Comparison of ENCODE assay signal across 16 mouse cellular contexts in the genomic region with DNA sequence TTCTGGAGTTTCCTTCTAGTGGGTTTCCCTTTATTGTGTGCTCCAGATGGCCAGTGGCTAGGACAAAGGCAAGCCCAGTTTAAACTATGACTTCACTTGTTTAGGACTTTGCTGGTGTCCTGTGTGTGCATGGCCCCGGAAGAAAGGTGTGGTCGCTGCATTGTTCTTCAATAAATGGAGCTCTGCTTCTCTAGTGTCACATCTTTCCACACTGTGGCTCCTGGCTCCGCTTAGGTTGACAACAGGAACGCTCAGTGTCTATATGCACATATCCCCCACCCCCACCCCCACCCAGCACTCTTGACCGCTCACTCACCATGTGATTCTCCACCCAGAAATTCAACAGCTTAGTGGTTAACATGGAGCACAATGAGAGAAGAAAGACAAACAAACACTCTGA.
A peak's percentile ranks its signal among the peaks of the same experiment; 100 is the strongest.
DNase-seq lines count a peak whose midpoint lies in the region; ATAC-seq and TF ChIP-seq lines count a peak whose summit lies in the region.
"Had no signal": no experiment of that assay in that cellular context is flagged by ENCODE, and none has a peak within 500 bp of the region (broad histone marks: within the 10 kb centered on the region; RNA-seq: fewer than 3 reads in every experiment).

No protein-coding gene starts in this region.

- no peak for TF ChIP-seq POLR2A in kidney, adult 2 months (IDR thresholded peaks at IDR 0.05; ENCODE audit: low read depth, low read length)

- TF ChIP-seq EP300 in lung, postnatal 0 days (IDR thresholded peaks at IDR 0.05), result peak; percentile 86

- H3K4me3 ChIP-seq in kidney, adult 2 months (ENCODE audit: insufficient read depth, low read depth, low read length), result no peak overlapping the region
- H3K4me3 ChIP-seq in heart, embryonic 15.5 days, result no peak overlapping the region
- no peak overlapping the region for H3K4me3 ChIP-seq in lung, postnatal 0 days (ENCODE audit: low read depth, low read length)
- no peak overlapping the region for H3K4me3 ChIP-seq in stomach, embryonic 16.5 days (replicated peaks; ENCODE audit: low read length)
- H3K4me3 ChIP-seq: embryonic facial prominence, embryonic 12.5 days; limb, embryonic 10.5 days; liver, embryonic 12.5 days; midbrain, embryonic 15.5 days had no signal

- H3K9ac ChIP-seq in heart, embryonic 15.5 days, result no peak overlapping the region
- H3K9ac ChIP-seq in lung, postnatal 0 days (replicated peaks; ENCODE audit: low read depth), result no peak overlapping the region
- H3K9ac ChIP-seq in stomach, embryonic 16.5 days (ENCODE audit: low read length), result no peak overlapping the region
- H3K9ac ChIP-seq: embryonic facial prominence, embryonic 12.5 days; forebrain, postnatal 0 days; liver, embryonic 12.5 days; midbrain, embryonic 15.5 days had no signal

- no peak overlapping the region for H3K4me2 ChIP-seq in heart, embryonic 15.5 days
- H3K4me2 ChIP-seq in lung, postnatal 0 days (replicated peaks; ENCODE audit: low read depth, low read length), result no peak overlapping the region
- no peak overlapping the region for H3K4me2 ChIP-seq in stomach, embryonic 16.5 days (ENCODE audit: low read depth, low read length)
- H3K4me2 ChIP-seq: embryonic facial prominence, embryonic 12.5 days; liver, embryonic 12.5 days; midbrain, embryonic 15.5 days had no signal

- H3K4me1 ChIP-seq in kidney, adult 2 months (ENCODE audit: control insufficient read depth, insufficient read depth, low read length), result no peaks in the 10 kb centered on the region
- no peaks in the 10 kb centered on the region for H3K4me1 ChIP-seq in heart, embryonic 15.5 days (replicated peaks)
- no peaks in the 10 kb centered on the region for H3K4me1 ChIP-seq in lung, postnatal 0 days (ENCODE audit: insufficient read depth, low read depth, low read length)
- no peaks in the 10 kb centered on the region for H3K4me1 ChIP-seq in stomach, embryonic 16.5 days (ENCODE audit: control insufficient read depth, insufficient read depth, low read length)
- H3K4me1 ChIP-seq: embryonic facial prominence, embryonic 12.5 days; limb, embryonic 10.5 days; liver, embryonic 12.5 days; midbrain, embryonic 15.5 days had no signal

- no peaks in the 10 kb centered on the region for H3K9me3 ChIP-seq in heart, embryonic 15.5 days (replicated peaks)
- H3K9me3 ChIP-seq in lung, postnatal 0 days (ENCODE audit: low read length), result no peaks in the 10 kb centered on the region
- H3K9me3 ChIP-seq in stomach, embryonic 16.5 days (replicated peaks; ENCODE audit: control insufficient read depth, low read length), result no peaks in the 10 kb centered on the region
- H3K9me3 ChIP-seq: embryonic facial prominence, embryonic 12.5 days; limb, embryonic 10.5 days; liver, embryonic 12.5 days; midbrain, embryonic 15.5 days had no signal

- ATAC-seq in heart, embryonic 15.5 days (replicated peaks; ENCODE audit: insufficient number of reproducible peaks, insufficient read depth, low FRiP score, low read depth), result no peak
- peak; percentile 90 for ATAC-seq in lung, postnatal 0 days
- peak; percentile 50; the same call in 1 of the 2 replicates for ATAC-seq in stomach, embryonic 16.5 days (ENCODE audit: insufficient read depth, low FRiP score)
- ATAC-seq in cerebellum, adult (ENCODE audit: insufficient number of reproducible peaks, low FRiP score, low TSS enrichment), result no peak
- ATAC-seq: forebrain, postnatal 0 days; liver, embryonic 12.5 days; midbrain, embryonic 15.5 days had no signal

- H3K27me3 ChIP-seq in kidney, adult 2 months (replicated peaks; ENCODE audit: control insufficient read depth, insufficient read depth, low read length), result no peaks in the 10 kb centered on the region
- no peaks in the 10 kb centered on the region for H3K27me3 ChIP-seq in heart, embryonic 15.5 days
- no peaks in the 10 kb centered on the region for H3K27me3 ChIP-seq in lung, postnatal 0 days (replicated peaks; ENCODE audit: insufficient read depth, low read length)
- no peaks in the 10 kb centered on the region for H3K27me3 ChIP-seq in stomach, embryonic 16.5 days (ENCODE audit: control insufficient read depth, insufficient read depth, low read length)
- H3K27me3 ChIP-seq: embryonic facial prominence, embryonic 12.5 days; liver, embryonic 12.5 days; midbrain, embryonic 15.5 days had no signal

- 81% methylated on average over 5 of the region's 5 CpGs for WGBS in kidney, adult 2 months
- 74% methylated on average over 5 of the region's 5 CpGs for WGBS in heart, embryonic 15.5 days
- 47% methylated on average over 5 of the region's 5 CpGs for WGBS in lung, postnatal 0 days
- WGBS in stomach, embryonic 16.5 days, result 69% methylated on average over 5 of the region's 5 CpGs

- no peak overlapping the region for H3K27ac ChIP-seq in kidney, adult 2 months (ENCODE audit: insufficient read depth, low read depth, low read length)
- peak overlapping the region; percentile 10; the same call in 1 of the 2 replicates for H3K27ac ChIP-seq in heart, embryonic 15.5 days
- H3K27ac ChIP-seq in lung, postnatal 0 days (ENCODE audit: low read length), result no peak overlapping the region
- no peak overlapping the region; the same call in 1 of the 2 replicates for H3K27ac ChIP-seq in stomach, embryonic 16.5 days (ENCODE audit: low read length)
- H3K27ac ChIP-seq: embryonic facial prominence, embryonic 12.5 days; limb, embryonic 10.5 days; liver, embryonic 12.5 days; midbrain, embryonic 15.5 days had no signal

- DNase-seq in kidney, adult 2 months, result peak; percentile 41
- no peak for DNase-seq in kidney, postnatal 10 days
- peak; percentile 68 for DNase-seq in lung, postnatal 0 days (ENCODE audit: low spot score)
- no peak for DNase-seq in MN1 (ENCODE audit: low spot score)
- DNase-seq in right cerebral cortex, postnatal 10 days (ENCODE audit: low spot score in 2 of 2), result no peak
- DNase-seq: cerebellum, adult 18-20 months; forebrain, postnatal 0 days; gastrocnemius, postnatal 14 days; right cerebral cortex, postnatal 14 days had no signal

- H3K36me3 ChIP-seq in kidney, adult 2 months (ENCODE audit: control insufficient read depth, insufficient read depth, low read length), result no peaks in the 10 kb centered on the region
- H3K36me3 ChIP-seq in heart, embryonic 15.5 days, result no peaks in the 10 kb centered on the region
- no peaks in the 10 kb centered on the region for H3K36me3 ChIP-seq in lung, postnatal 0 days (ENCODE audit: insufficient read depth, low read length)
- H3K36me3 ChIP-seq in stomach, embryonic 16.5 days (ENCODE audit: control insufficient read depth, insufficient read depth, low read length), result no peaks in the 10 kb centered on the region
- H3K36me3 ChIP-seq: embryonic facial prominence, embryonic 12.5 days; limb, embryonic 10.5 days; liver, embryonic 12.5 days; midbrain, embryonic 15.5 days had no signal

- no peak for TF ChIP-seq CTCF in kidney, adult 2 months (conservative IDR thresholded peaks at IDR 0.05; ENCODE audit: insufficient read depth, insufficient read length, low read depth, low read length)
- no peak for TF ChIP-seq CTCF in lung, postnatal 0 days (IDR thresholded peaks at IDR 0.05)

Comparison
In these comparisons a context has a peak if more than half of its experiments do, and no peak if none do; other contexts are left out.
1. DNase-seq: peak in kidney, adult 2 months (single experiment) and lung, postnatal 0 days (single experiment); none in kidney, postnatal 10 days (single experiment), MN1 (single experiment) and right cerebral cortex, postnatal 10 days (0 of 2).
2. ATAC-seq: peak in lung, postnatal 0 days (single experiment) and stomach, embryonic 16.5 days (single experiment); none in heart, embryonic 15.5 days (single experiment) and cerebellum, adult (single experiment).